Mouse (Mus musculus) left cerebral cortex, adult 2 months (tissue): ENCODE data around the gene Zfp428. TPM values are rescaled to one million over a fixed set of nuclear protein-coding genes. Genes with fewer than 3 reads are reported as not detected.
A peak's percentile ranks its signal among the peaks of the same experiment; 100 is the strongest.

ENCODE experiments used
- DNase-seq, 2 experiments: peaks; one replicate each; pipeline ENCODE4 v3.0.0; 2021 to 2022; ENCODE audit warnings: low spot score in 2 of 2, mixed read lengths in 1 of 2; ENCODE audit errors: extremely low spot score in 1 of 2
- H3K27ac ChIP-seq: fragments of 200-600 bp; 2 replicates; pipeline ENCODE4 v1.8.1; 2022
- H3K4me3 ChIP-seq: fragments of 200-600 bp; 2 replicates; pipeline ENCODE4 v1.8.1; 2022
- CTCF ChIP-seq: fragments of 200-600 bp; IDR thresholded peaks from 2 replicates; pipeline ENCODE4 v1.8.1; 2022; ENCODE audit warnings: antibody characterized with exemption, mild to moderate bottlenecking, moderate library complexity
- intact Hi-C: fragments of 180-260 bp; cut with DNase I; formaldehyde crosslinking; loops from one replicate; pipeline ENCODE4 v1.15.1; 2025
- total RNA-seq, 2 experiments: library from RNA; stranded (reverse); gene quantifications; 2 replicates each; pipeline ENCODE4 v1.2.3; 2021

Gene Zfp428
- total RNA-seq, 2 experiments from 2014 or later: 45.9 to 46.0 TPM

DNA sequence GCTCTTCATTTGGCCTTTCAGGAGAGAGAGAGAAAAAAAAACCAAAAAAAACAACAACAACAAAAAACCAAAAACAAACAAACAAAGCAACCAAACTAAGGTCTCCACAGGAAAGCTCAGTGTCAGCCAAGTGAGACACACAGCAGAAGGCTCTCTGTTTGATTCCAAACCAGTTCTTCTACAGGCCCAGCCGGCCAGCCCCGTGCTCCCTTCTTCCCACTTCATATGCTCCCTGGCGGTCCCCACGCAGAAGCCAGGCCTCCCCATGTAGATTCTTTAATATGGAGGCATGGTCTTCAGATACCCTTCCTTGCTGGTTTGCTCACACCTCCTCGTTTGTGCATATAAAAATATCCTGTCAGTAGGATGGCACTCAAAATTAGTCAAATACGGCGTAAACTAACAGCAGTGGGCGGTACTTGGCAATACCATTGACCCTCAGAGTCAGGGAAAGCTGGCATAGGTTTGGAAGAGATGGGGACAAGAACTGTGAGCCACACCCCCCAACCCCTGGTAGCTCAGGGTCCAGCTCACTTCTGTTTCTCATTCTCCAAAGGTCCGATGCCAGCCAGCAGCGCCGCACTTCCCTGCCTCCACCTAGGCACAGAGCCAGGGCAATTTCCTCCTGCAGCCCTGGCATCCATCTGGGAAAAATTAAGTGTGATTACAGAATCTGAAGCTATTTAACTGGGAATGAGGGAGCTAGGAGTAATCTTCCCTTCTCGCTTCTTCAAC is 19.0 kb downstream of the Zfp428 start:
- no peak for DNase-seq
- no peak overlapping the region for H3K4me3 ChIP-seq
- H3K27ac ChIP-seq: no peak overlapping the region
- intact Hi-C loops: no loop called here
- no peak for TF ChIP-seq CTCF

DNA sequence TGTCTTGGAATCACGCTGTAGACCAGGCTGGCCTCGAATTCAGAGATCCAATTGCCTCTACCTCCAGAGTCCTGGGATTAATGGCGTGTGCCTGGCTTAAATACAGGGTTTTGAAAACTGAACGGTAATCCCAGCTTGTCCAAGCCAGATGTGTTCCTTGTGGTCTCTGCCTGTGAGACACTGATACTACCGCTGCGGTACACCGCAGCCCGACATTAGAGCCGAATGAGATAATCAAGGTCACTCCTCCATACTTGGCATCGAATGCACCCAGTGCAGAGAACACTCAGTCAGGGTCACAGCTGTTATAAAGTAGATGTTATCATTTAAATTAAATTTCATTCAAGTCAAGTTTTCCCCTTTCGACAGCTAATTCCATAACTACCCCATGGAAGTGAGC is 22.1 kb downstream of the Zfp428 start:
- Histone ChIP-seq H3K27ac (no peak overlapping the region), H3K4me3 (no peak overlapping the region)
- intact Hi-C loops: no loop called here
- TF ChIP-seq CTCF: no peak
- no peak for DNase-seq

DNA sequence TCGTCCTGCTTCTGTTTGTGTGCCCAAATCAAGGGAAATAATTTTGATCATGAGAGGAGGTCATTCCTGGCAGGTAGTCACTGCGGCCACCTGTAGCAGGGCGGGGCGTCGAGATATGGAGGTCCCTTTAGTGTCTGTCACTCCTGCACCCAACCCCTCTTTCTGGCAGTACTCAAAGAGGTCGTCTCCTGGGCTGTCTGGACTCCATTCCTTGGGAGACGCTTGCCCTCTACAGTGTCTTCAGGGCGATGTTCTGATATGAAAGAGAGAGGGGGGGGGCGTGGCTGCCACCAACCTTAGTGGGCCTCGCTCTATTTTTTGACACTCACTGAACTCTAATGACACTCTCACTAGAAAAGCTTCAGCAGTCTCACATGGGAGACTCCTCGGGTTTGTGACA is 22.8 kb downstream of the Zfp428 start:
- no peak for TF ChIP-seq CTCF
- intact Hi-C loops: no loop called here

DNA sequence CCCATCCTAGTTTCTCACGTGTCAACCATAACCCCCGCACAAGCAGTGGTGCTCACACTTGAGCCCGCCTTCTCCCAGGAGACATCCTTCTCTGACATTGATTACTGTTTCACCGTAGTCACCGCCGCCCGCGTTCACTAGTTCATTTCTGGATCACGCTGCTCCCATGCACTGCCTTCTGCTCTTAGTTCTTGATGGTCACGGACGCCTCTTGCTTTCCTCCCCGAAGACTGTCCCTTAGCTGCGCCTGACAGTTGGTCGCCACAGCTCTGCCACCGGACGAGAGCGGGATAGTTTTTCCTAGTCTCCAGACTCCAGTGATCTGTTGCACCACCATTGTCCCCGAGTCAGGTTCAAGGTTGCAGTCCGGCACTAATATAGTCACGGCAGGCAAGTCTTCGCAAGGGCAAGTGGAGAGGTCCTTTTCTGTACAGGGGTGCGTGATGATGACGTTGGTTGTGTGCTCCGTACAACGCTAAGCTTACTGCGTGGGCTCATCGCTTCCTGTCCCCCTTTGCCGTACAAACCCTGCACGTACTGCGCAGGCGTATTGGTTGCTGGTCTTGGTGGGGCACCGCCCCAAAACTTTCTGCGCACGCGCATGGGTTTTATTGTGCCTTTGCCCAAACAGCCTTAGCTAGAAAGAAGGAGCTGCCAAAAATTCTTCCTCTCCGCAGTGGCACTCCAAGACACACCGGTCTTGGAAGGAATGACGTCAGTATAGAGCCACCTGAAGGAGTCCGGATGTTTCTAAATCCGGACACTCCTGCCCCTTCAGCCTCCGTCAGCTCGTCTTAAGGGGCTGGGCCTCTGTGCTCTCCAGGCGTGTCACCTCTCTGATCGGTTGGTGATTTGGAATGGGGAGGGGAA is 23.5 kb downstream of the Zfp428 start, which contains the start of gene Irgq:
Gene Irgq (plus strand): TSS at position 628 of the 870 bp plus-strand sequence.
- peak; percentile 98 for DNase-seq
- intact Hi-C loops: loop anchor here (1.0 to 2.0 kb wide), 3 partner anchors 17 to 49 kb away; partner anchors contain the start of gene Zfp428
- TF ChIP-seq CTCF: no peak; the same call in 1 of the 2 replicates
- H3K4me3 ChIP-seq: peak within 1 kb of the TSS; percentile 65
- peak within 1 kb of the TSS; percentile 99 for H3K27ac ChIP-seq

More for the DNA sequence above, 22.8 kb downstream of the Zfp428 start:
- peak overlapping the region; percentile 99 for H3K27ac ChIP-seq
- DNase-seq: no peak
- peak overlapping the region; percentile 65 for H3K4me3 ChIP-seq

DNA sequence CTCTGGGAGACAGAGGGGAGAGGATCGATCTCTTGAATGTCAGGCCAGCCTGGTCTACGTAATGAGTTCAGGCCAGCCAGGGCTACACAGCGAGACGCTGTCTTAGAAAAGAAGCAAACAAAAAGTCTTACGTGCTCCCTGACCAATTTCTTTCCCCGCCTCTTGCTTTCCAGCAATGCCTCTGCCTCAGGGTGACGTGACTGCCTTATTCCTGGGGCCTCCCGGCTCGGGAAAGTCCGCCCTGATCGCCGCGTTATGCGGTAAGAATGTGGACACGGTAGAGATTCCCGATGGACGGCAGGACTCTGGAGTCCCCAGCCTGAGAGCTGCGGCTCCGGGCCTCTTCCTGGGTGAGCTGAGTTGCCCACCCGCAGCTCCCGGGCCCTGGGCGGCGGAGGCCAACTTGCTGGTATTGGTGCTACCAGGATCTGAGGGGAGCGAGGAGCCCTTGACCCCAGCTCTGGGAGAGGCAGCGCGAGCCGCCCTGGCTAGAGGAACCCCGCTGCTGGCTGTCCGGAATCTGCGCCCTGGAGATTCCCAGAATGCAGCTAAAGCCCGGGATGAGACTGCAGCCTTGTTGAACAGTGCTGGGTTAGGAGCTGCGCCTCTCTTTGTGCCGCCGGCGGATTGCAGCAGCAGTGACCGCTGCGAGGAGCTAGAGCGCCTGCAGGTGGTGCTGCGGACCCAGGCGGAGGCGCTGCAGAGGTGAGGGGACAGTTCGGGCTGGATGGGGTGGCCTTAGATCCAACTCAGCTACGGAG is 24.6 kb downstream of the Zfp428 start:
- intact Hi-C loops: loop anchor here (2.0 kb wide), 1 partner anchor 51 kb away; no protein-coding TSS in a partner anchor
- TF ChIP-seq CTCF: peak; percentile 83

DNA sequence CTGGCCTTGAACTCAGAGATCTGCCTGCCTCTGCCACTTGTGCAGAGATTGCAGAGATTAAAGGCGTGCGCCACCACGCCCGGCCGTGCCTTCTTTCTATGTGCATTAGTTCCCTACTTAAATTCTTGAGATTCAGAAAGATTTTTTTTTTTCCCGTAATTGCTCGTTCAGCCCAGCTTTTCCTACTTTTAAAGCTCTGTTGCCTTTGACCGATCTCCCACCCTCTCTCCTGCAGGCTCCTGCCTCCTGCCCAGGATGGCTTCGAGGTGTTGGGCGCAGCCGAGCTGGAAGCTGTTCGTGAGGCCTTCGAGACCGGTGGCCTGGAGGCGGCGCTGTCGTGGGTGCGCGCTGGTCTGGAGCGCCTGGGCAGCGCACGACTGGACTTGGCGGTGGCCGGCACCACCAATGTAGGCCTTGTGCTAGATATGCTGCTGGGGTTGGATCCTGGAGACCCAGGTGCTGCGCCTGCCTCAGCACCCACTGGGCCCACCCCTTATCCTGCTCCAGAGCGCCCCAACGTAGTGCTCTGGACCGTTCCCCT is 26.3 kb downstream of the Zfp428 start:
- TF ChIP-seq CTCF: no peak
- Histone ChIP-seq H3K4me3 (no peak overlapping the region), H3K27ac (no peak overlapping the region)
- DNase-seq: no peak
- intact Hi-C loops: no loop called here

More for the DNA sequence above, 24.6 kb downstream of the Zfp428 start:
- peak overlapping the region; percentile 99 for H3K27ac ChIP-seq
- peak; percentile 75 to 76 for DNase-seq
- peak overlapping the region; percentile 65 for H3K4me3 ChIP-seq

DNA sequence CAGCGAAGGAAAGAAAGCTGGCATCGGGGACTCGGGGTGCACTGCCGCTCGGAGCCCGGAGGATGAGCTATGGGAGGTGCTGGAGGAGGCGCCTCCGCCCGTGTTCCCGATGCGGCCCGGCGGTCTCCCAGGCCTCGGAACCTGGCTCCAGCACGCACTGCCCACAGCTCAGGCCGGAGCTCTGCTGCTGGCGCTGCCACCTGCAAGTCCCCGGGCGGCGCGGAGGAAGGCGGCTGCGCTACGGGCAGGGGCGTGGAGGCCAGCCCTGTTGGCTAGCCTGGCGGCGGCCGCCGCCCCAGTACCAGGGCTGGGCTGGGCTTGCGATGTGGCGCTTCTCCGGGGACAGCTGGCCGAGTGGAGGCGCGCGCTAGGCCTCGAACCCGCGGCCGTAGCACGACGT is 27.0 kb downstream of the Zfp428 start:
- no peak for TF ChIP-seq CTCF
- intact Hi-C loops: no loop called here
- H3K4me3 ChIP-seq: peak overlapping the region; percentile 31

DNA sequence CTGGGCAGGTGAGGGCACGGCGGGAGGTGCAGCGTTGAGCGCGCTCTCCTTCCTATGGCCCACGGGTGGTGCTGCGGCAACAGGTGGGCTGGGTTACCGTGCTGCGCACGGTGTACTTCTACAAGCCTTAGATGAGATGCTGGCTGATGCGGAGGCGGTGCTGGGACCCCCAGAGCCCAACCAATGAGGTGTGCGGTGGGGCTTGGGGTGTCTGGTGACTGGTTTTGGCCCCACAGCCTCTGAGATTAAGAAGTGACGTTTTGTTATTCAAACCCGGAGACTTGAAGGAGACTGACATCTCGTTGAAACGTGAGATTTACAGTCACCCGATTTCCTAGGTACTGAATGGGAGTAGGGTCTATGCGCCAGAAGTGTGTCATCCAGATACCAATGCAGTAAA is 27.5 kb downstream of the Zfp428 start:
- no peak for TF ChIP-seq CTCF
- no peak for DNase-seq
- intact Hi-C loops: no loop called here
- Histone ChIP-seq H3K4me3 (peak overlapping the region; percentile 31), H3K27ac (no peak overlapping the region)

More for the DNA sequence above, 27.0 kb downstream of the Zfp428 start:
- DNase-seq: no peak
- H3K27ac ChIP-seq: no peak overlapping the region

DNA sequence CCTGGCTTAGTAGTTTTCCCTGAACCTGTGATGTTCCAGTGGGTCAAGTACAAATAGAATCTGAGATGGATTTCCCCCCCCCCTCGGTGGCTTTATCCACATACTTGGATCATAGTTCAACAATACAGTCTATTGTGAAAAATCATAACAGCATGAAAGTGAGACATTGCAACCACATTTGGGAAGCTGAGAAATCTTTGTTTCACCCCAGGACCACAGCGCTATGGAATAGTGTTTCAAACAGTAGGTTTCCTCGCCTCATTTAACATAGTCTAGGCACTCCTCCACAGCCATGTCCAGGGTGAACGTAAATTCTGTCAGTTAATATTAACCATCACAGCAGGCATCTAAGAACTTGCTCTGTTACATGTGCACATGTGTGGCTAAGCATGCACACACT is 30.3 kb downstream of the Zfp428 start:
- TF ChIP-seq CTCF: no peak
- no peak for DNase-seq
- intact Hi-C loops: no loop called here
- Histone ChIP-seq H3K27ac (no peak overlapping the region), H3K4me3 (no peak overlapping the region)

DNA sequence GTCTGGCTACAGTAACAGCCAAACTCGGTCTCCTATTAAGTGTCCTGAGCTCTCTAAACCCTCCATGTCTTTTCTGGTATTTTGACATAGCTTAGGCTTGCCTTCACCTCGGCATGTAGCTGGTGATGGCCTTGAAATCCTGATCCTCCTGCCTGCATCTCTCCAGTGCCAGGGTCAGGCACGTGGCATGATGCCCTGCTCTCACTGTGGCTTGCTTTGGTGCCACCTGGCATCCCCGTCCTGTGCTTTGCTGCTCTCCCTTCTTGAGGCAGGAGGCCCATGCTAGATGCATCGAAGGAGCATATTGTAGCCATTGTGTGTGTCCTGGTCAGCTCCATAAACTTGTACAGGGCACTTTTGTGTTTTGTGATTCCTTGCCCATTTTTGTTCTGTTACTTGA is 30.8 kb downstream of the Zfp428 start:
- Histone ChIP-seq H3K27ac (no peak overlapping the region), H3K4me3 (no peak overlapping the region)
- TF ChIP-seq CTCF: no peak
- DNase-seq: no peak
- intact Hi-C loops: no loop called here

DNA sequence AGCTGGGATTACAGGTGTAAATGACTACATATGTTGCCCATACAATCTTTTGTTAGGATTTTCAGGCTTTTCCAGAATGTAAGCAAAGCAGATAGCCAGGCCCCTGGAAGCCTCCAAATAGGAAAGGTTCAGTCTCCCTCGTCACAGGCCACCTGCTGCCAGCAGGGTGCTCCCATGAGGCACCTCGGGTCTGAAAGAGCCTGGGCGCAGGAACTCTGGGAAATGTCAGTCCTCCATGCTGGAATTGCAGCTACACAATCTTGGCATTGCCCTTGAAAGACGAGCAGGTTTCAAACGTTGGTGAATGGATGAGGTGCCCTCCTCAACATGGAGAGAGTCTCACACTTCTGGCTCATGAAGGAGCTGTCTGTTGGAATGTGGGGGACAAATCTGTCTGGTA is 31.3 kb downstream of the Zfp428 start:
- Histone ChIP-seq H3K4me3 (no peak overlapping the region), H3K27ac (no peak overlapping the region)
- peak; percentile 32 for TF ChIP-seq CTCF
- no peak for DNase-seq
- intact Hi-C loops: no loop called here
